Mouse (Mus musculus): Measurements from ENCODE around the gene Ski. TPM values are rescaled to one million over a fixed set of nuclear protein-coding genes. Genes with fewer than 3 reads are reported as not detected.

Gene Ski
- total RNA-seq, 2 experiments from 2014 or later: 8.6 to 19.4 TPM

DNA sequence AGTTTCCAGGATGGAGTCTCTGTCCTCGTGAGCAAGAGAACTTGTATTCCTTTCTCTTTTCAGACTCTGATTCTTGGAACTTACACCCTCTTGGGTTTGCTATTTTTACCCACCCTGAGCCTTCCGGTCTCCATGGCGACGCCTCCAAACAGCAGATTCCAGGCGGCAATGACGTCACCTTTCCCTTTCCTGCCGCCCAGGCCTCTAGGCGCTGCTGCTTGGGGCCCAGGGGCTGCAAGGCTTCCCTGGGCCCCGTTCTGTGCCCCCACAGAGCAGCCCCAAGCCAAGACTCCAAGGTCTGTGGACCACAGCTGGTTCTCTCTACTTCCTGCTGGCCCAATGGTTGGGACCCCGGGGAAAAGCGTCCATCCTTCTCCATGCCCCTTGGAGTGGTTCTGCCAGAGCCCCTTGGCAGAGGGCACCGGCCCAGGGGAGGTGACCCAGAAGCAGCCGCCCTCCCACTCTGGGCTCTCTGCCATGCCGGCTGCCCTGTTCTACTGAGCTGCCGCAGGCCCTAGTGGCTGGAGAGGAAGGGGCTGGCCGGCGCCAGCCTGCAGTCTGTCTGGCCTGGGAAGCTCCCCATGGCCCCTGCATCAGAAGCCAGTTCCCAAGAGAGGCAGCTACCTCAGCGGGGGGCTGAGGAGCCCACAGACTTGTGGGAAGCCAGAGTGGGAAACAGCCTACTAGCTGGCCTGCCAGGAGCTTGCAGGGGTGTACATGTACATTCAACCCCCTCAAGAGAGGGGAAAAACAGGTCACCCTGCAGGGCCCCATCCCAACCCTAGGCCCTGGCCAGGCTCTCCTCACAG lies 13.1 kb upstream of the Ski start:
- peak; percentile 49 for ATAC-seq (replicated peaks; ENCODE audit: poor library complexity, severe bottlenecking)

GRCm38 (mm10) chr4:155234371-155235310 lies 12.2 kb upstream of the Ski start:
- ATAC-seq (replicated peaks; ENCODE audit: poor library complexity, severe bottlenecking): peak; percentile 77

- 0 out of 2 replicates have a peak, but pooled peaks have one; percentile 15 for ATAC-seq (replicated peaks; ENCODE audit: poor library complexity, severe bottlenecking)
These were observed 11.5 kb upstream of the Ski start for GRCm38 (mm10) chr4:155233878-155234277.

GRCm38 (mm10) chr4:155228461-155228860 lies 6.1 kb upstream of the Ski start:
- ATAC-seq (replicated peaks; ENCODE audit: poor library complexity, severe bottlenecking): no peak

GRCm38 (mm10) chr4:155227986-155228385 lies 5.6 kb upstream of the Ski start:
- no peak for ATAC-seq (replicated peaks; ENCODE audit: poor library complexity, severe bottlenecking)

- no peak for ATAC-seq (replicated peaks; ENCODE audit: poor library complexity, severe bottlenecking)
These were observed 3.5 kb upstream of the Ski start for GRCm38 (mm10) chr4:155225918-155226317.

- ATAC-seq (replicated peaks; ENCODE audit: poor library complexity, severe bottlenecking): no peak
These were observed 1.5 kb upstream of the Ski start for GRCm38 (mm10) chr4:155223594-155224528.

GRCm38 (mm10) chr4:155222841-155223593 lies 625 bp upstream of the Ski start:
- ATAC-seq (replicated peaks; ENCODE audit: poor library complexity, severe bottlenecking): peak; percentile 76

DNA sequence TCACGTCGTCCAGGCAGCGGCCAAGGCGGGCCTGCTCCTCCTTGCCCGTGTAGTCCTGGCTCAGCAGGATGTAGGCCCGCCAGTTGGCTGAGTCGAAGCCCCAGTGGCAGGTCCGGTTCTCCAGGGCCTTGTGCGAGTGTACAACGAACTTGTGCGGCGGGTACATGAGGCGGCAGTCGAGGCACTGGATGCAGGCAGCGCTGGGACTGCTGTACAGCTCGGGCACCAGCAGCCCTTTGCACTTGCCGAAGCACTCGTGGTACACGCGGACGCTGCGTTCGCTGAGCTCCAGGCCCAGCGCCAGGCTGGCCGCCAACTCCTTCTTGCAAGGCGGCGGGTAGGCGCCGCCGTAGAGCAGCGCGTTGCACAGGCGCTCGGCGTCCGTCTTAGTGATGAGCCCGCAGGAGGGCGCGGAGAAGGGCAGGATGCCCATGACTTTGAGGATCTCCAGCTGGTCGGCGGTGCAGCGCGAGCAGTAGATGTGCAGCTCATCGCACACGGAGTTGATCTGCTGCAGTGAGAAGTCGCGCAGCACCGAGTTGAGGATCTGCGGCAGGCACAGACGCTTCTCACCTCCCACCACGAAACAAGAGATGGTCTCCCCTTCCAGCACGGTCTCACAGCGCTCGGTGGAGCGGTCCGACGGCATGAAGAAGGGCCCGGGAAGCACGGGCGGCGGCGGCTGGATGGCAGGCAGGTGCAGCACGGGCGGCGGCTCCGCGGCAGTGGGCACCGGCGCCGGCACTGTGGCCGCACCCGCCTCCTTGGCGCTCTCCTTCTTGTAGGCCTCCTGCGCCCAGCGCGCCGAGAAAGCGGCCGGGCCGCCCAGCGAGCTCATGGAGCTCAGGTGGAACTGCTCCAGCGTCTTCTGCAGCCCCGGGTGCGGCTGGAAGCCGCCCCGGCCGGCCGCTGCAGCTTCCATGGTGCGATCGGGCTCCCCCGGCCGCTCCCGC lies 517 bp downstream of the Ski start:
- 0 out of 2 replicates have a peak, but pooled peaks have one; percentile 1 for ATAC-seq (replicated peaks; ENCODE audit: poor library complexity, severe bottlenecking)

GRCm38 (mm10) chr4:155221106-155221505 lies 1.3 kb downstream of the Ski start:
- ATAC-seq (replicated peaks; ENCODE audit: poor library complexity, severe bottlenecking): no peak

DNA sequence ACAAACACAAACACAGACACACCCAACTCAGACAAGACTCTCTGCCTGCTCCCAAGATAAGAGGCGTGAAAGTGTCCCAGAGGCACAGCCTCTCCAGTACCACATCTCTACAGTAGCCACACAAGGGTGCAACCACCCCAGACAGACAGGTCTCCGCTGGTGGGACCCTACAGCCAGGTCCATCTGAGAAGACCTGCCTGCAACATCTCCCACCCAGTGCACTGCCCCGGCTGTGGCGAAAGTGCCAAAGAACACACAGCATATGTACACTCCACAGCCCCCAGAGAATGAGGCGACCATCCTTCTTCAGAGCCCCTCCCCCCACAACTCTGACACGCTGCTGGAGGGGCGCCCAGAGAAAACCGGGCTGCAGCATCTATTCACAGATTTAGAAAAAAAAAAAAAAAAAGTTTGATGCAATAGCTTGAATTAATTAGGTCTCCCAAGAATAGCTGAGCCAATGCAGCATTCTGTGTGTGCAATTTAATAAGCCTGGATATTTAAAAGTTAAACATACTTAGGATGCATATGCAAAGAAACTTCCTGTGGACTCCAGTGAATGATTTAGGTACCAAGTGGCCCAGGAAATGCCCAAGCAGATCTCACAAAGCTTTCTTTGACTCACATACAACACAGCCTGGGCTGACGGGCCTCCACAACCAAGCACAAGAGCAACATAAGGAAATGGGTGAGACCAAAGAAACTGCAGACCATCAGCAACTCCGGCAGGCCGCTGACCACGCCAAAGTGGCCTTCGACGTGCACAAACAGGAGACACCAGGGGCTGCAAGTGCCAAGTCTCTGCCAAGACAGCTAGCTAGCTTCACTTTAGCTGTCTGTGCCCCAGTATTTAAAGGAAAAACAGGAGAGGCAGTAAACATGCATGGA lies 1.9 kb downstream of the Ski start:
- no peak for ATAC-seq (replicated peaks; ENCODE audit: poor library complexity, severe bottlenecking)

DNA sequence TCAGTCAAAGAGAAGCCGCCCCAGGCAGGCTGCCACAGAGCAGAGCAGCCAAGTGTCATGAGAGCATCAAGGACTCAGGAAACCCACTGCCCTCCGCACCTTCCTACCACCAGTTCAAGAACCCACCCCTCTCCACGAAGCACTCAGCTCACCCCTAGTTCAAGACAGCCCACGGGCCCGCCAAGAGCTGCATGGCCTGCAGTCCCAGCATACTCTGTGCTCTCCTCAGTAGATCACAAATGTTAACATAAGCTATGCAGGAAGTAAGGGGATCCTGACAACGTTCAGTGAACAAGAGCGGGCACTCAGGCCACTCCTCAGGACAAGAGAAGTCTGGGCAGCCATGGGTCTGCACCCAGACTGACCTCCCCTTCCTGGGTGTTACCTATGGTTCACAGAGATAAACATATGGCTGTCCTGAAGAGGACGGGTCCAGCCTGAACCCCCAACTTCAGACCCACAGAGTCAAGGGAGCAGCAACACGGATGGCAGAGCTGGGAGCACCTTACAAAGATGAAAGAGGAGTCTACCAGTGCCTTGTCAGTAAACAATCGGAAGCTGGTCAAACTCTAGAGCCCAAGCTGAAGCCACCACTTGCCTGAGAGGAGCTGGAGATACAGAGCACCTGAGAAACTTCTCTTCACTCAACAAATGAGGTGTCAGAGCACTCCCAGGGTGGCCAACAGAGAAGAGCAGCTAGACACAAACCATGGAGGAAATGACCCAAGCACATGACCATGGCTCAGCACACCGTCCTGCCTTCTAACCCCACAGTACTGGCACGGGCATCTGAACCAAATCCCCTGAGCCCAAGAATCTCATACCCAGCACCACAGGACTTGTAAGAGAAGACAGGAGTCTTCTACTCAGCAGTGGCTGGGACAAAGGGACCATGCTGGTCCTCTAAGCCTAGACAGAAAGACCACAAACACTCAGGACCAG lies 2.9 kb downstream of the Ski start:
- no peak for ATAC-seq (replicated peaks; ENCODE audit: poor library complexity, severe bottlenecking)

GRCm38 (mm10) chr4:155218104-155218732 lies 4.2 kb downstream of the Ski start:
- no peak for ATAC-seq (replicated peaks; ENCODE audit: poor library complexity, severe bottlenecking)

GRCm38 (mm10) chr4:155217241-155218103 lies 4.9 kb downstream of the Ski start:
- ATAC-seq (replicated peaks; ENCODE audit: poor library complexity, severe bottlenecking): peak; percentile 70

Data from granulocyte monocyte progenitor cell, adult 5-6 weeks (primary cell).